Mouse (Mus musculus) embryonic fibroblast, embryonic 13.5 days (primary cell): ENCODE data around the gene Mgea5. TPM values are rescaled to one million over a fixed set of nuclear protein-coding genes. Genes with fewer than 3 reads are reported as not detected.

Experiments used
- H3K27ac ChIP-seq: 2 replicates; pipeline ENCODE4 v1.5.1; 2012; ENCODE audit warnings: low read length, control low read depth, inconsistent platforms; ENCODE audit not compliant: insufficient read depth
- H3K4me1 ChIP-seq: 2 replicates; pipeline ENCODE4 v1.6.1; 2011; ENCODE audit warnings: low read length; ENCODE audit not compliant: control insufficient read depth, insufficient read depth
- H3K4me3 ChIP-seq: 2 replicates; pipeline ENCODE4 v1.5.1; 2011; ENCODE audit warnings: mild to moderate bottlenecking, control low read depth, low read length; ENCODE audit not compliant: insufficient read depth
- CTCF ChIP-seq: IDR thresholded peaks from 2 replicates; pipeline ENCODE4 v1.5.1; 2011; ENCODE audit warnings: mild to moderate bottlenecking, control low read depth, low read length, moderate library complexity, borderline replicate concordance; ENCODE audit not compliant: insufficient read depth
- POLR2A ChIP-seq: IDR thresholded peaks from 2 replicates; pipeline ENCODE4 v1.6.1; 2011; ENCODE audit warnings: low read depth, mild to moderate bottlenecking, control low read depth, low read length, moderate library complexity
- polyA plus RNA-seq: library from polyadenylated mRNA; stranded (reverse); fragments of >200 nt; gene quantifications from 2 replicates; pipeline ENCODE4 v1.2.4, GENCODE M21; 2011; ENCODE audit warnings: low read depth; ENCODE audit not compliant: missing spikeins, insufficient read length

The Mgea5 gene
- polyA plus RNA-seq, 1 experiment: 87.4 TPM

- H3K4me3 ChIP-seq: peak within 1 kb of the TSS; percentile 57
- no peak for TF ChIP-seq CTCF
- peak; percentile 50 for TF ChIP-seq POLR2A
- H3K27ac ChIP-seq: 0 out of 2 replicates have a peak within 1 kb of the TSS, but pooled peaks have one; percentile 2
- no peaks in the 10 kb centered on the region for H3K4me1 ChIP-seq
Observed at GRCm38 (mm10) chr19:45749243-45750043, 34.2 kb downstream of the Mgea5 start, which contains the start of gene Npm3. TSS of gene Npm3 (minus strand) at chr19:45749591.

- TF ChIP-seq CTCF (no peak), POLR2A (no peak)
- Histone ChIP-seq H3K4me3 (peak overlapping the region; percentile 57), H3K4me1 (no peaks in the 10 kb centered on the region), H3K27ac (no peak overlapping the region)
Observed at GRCm38 (mm10) chr19:45748691-45749242, 34.9 kb downstream of the Mgea5 start.

- Histone ChIP-seq H3K27ac (no peak overlapping the region), H3K4me3 (peak overlapping the region; percentile 57), H3K4me1 (no peaks in the 10 kb centered on the region)
- TF ChIP-seq POLR2A: no peak
- TF ChIP-seq CTCF: no peak
Observed at GRCm38 (mm10) chr19:45748206-45748605, 35.4 kb downstream of the Mgea5 start.

GRCm38 (mm10) chr19:45747028-45747867 lies 36.4 kb downstream of the Mgea5 start:
- H3K4me3 ChIP-seq: no peak overlapping the region
- no peaks in the 10 kb centered on the region for H3K4me1 ChIP-seq
- no peak overlapping the region for H3K27ac ChIP-seq
- TF ChIP-seq CTCF: peak; percentile 78; the same call in 1 of the 2 replicates
- TF ChIP-seq POLR2A: no peak

GRCm38 (mm10) chr19:45746153-45747020 lies 37.2 kb downstream of the Mgea5 start:
- H3K4me1 ChIP-seq: no peaks in the 10 kb centered on the region
- TF ChIP-seq CTCF (peak; percentile 65; the same call in 1 of the 2 replicates), POLR2A (no peak)
- no peak overlapping the region for H3K4me3 ChIP-seq
- H3K27ac ChIP-seq: no peak overlapping the region

GRCm38 (mm10) chr19:45745344-45746152 lies 38.1 kb downstream of the Mgea5 start:
- TF ChIP-seq POLR2A (no peak), CTCF (no peak)

GRCm38 (mm10) chr19:45743619-45744018 lies 40.0 kb downstream of the Mgea5 start:
- Histone ChIP-seq H3K4me3 (no peak overlapping the region), H3K4me1 (no peaks in the 10 kb centered on the region)
- TF ChIP-seq CTCF (no peak), POLR2A (no peak)

More at GRCm38 (mm10) chr19:45745344-45746152, 38.1 kb downstream of the Mgea5 start:
- Histone ChIP-seq H3K4me3 (no peak overlapping the region), H3K4me1 (no peaks in the 10 kb centered on the region), H3K27ac (no peak overlapping the region)

GRCm38 (mm10) chr19:45742984-45743575 lies 40.6 kb downstream of the Mgea5 start:
- TF ChIP-seq POLR2A: no peak
- H3K27ac ChIP-seq: no peak overlapping the region
- H3K4me1 ChIP-seq: no peaks in the 10 kb centered on the region
- no peak overlapping the region for H3K4me3 ChIP-seq

More at GRCm38 (mm10) chr19:45743619-45744018, 40.0 kb downstream of the Mgea5 start:
- H3K27ac ChIP-seq: no peak overlapping the region
